Mouse (Mus musculus) heart, postnatal 10 days (tissue): ENCODE measurements around the gene 2900026A02Rik. TPM values are rescaled to one million over a fixed set of nuclear protein-coding genes. Genes with fewer than 3 reads are reported as not detected.

ENCODE experiments used
- DNase-seq, 2 experiments: peaks; one replicate each; pipeline ENCODE4 v3.0.0; 2021
- intact Hi-C: fragments of 180-260 bp; cut with DNase I; formaldehyde crosslinking; loops from one replicate; pipeline ENCODE4 v1.15.1; 2025
- total RNA-seq, 2 experiments: library from RNA; stranded (reverse); gene quantifications; 2 replicates each; pipeline ENCODE4 v1.2.3; 2021

The 2900026A02Rik gene
- total RNA-seq, 2 experiments from 2014 or later: 46.9 to 51.4 TPM

DNA sequence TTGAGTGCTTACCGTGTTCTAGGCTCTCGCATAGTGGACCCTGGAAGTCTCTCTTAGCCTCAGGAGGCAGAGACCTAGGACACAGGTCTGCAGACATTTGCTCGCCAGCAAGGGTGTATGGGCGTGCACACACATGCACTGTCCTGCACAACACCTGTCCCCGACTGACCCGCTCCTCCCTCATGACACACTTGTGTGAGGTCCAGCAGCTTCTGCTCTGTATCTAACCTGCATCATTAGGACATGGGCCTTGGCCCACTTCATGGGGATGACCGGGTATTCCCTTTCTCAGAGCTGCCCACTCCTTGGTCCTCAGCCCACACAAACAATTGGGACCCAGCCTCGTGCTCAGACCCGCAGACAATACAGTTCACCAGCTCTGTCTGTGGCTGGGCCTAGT, 140.0 kb downstream of the 2900026A02Rik start:
- DNase-seq: no peak
- intact Hi-C loops: no loop called here

DNA sequence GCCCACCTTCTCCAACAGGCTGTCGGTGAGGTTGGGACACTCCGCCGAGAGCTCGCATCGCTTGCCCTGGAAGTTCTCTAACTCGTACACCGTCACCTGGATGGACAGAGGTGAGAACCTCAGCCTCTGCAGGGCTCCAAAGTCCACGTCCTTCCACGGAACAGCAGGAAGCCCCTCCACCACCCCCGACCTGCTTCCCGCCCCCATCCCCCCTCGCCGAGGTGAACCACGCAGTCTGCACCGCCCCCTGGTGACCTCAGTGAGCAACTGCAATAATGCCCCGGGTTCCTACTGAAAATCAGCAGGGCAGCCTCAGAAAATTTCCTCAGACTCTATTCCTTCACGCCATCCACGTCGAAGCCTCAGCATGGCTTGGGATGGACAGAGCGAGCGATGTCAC, 141.3 kb downstream of the 2900026A02Rik start:
- DNase-seq: peak in 1 of 2 experiments; percentile 66
- intact Hi-C loops: loop anchor here (5.0 kb wide), 1 partner anchor 627 kb away; no protein-coding TSS in a partner anchor

DNA sequence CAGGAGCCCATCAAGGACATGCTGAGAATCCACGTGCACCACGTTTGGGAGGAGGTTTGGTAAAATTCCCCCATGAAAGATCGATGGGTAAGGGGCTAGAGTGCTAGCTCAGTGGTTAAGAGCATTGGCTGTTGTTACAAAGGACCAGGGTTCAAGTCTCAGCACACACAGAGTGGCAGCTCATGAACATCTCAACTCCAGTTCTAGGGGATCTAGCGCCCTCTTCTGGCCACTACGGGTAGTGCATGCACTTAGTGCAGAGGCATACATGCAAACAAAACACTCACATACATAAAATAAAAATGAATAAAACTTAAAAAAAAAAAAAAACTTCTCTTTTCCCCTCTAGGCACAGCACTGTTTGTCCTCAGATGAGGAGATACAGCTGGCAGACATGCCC, 142.3 kb downstream of the 2900026A02Rik start:
- intact Hi-C loops: loop anchor here (5.0 kb wide), 1 partner anchor 626 kb away; no protein-coding TSS in a partner anchor

DNA sequence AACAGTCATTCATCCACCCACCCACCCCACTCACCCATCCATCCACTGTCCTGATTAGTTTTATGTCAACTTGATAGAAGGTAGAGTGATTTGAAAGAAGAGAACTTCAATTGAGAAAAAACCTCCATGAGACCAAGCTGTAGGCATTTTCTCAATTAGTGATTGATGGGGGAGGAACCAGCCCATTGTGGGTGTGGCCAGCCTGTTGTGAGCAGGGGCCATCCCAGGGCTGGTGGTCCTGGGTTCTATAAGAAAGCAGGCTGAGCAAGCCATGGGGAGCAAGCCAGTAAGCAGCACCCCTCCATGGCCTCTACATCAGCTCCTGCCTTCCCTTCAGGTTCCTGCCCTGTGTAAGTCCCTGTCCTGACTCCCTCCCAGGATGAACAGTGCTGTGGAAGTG, 151.0 kb downstream of the 2900026A02Rik start, which contains the start of gene Crybb2:
Gene Crybb2 (minus strand): TSS at position 101 of the 400 bp plus-strand sequence.
- DNase-seq: no peak
- intact Hi-C loops: no loop called here

More for the DNA sequence above, 142.3 kb downstream of the 2900026A02Rik start:
- no peak for DNase-seq

DNA sequence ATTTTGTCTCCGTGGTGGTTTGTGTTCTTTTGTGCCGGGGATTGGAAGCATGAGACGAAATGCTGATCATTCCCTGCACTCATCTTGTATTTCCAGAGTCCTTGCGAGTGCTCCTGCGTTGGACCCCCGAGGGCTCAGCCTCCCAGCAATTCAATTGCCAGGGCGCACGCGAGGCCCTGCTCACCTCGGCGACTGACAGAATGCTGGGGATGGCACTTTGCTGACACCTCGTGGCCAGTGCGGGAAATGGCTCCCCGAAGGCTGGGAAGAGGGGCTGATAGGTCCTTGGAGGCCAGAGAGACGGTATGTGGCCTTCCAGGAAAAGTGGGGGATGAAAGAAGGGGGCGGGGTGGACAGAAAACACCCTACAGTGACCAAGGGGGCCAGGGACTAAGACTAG, 166.7 kb downstream of the 2900026A02Rik start:
- intact Hi-C loops: loop anchor here (1.0 to 5.0 kb wide), 3 partner anchors 117 to 183 kb away; no protein-coding TSS in a partner anchor
- DNase-seq: peak; percentile 82 to 90

DNA sequence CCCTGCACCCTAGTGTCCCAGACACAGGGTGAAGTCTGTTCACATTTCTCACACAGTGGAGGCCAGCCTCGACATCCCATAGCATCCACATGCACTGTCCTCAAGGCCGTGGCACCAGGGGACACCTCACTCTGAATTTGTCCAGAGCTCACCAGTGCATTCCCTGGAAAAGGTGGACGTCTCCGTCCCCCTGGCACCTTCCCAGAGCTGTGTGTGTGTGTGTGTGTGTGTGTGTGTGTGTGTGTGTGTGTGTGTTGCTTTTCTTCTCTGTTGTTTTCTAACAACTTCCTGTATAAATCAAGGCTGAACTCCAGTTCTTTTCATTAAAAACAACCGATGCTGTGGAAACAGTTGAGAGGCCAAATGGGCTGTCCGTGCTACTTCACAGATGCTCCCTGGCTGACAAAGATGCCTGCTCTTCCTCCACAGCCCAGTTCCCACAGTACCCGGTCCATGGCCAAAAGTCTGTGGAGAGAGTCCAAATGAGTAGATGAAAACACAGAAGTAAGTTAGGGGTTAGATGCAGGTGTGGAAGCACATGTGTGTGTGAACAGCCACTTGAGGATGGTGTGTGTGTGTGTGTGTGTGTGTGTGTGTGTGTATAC, 170.4 kb downstream of the 2900026A02Rik start:
- intact Hi-C loops: loop anchor here (5.0 kb wide), 1 partner anchor 113 kb away; no protein-coding TSS in a partner anchor
- DNase-seq: no peak

DNA sequence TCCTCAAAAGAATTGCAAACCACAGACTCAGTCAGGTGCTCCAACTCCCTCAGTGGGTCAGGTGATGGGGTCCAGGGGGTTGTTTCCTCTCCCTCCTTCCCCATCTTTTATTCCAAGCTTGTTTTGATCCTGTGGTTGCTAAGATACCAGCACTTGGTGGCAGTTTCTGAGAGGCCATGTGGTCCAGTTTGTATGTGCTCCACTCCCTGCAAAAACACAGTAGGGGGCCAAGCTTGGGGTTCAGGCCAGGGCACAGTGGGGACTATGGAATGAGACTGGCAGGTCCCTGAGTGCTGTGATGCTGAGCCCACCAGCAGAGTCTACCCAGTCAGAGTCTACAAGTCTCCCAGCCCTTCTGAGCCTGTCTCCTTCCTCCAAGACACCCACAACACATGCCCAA, 171.2 kb downstream of the 2900026A02Rik start:
- intact Hi-C loops: loop anchor here (5.0 kb wide), 1 partner anchor 113 kb away; no protein-coding TSS in a partner anchor
- DNase-seq: no peak

DNA sequence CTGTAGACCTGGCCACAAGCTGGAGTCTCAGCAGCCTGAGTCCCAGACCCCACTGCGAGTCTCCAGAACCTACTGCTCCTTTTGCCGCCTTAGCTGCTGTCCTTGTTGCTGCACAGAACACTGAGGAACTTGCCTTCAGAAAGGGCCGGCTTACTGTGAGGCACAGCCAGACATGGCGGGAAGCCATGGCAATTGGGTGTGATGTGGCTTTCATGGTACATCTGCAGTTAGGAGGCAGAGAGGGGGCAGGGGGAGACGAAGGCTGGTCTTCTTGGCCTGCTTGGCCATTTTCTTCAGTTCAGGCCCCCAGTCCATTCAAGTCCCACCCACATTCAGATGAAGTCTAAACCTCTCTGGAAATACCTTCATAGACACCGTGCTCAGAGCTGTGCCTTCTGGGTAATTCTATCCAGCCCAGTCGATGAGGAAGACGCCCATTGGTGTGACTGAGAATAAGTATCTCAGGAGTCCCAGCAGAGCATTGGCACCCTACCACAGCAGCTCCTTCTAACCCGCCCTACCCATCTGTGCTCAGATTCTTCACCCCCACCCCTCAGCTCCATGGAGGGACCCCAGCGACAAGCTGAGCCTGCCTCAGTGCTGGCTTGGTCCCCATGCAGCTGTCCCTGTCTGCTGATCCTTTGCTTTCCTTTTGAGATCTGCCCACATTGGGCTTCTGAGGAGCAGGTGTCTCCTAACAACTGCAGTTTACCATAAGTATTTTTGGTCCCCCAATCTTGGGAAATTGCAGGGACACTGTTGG, 175.3 kb downstream of the 2900026A02Rik start:
- intact Hi-C loops: no loop called here

DNA sequence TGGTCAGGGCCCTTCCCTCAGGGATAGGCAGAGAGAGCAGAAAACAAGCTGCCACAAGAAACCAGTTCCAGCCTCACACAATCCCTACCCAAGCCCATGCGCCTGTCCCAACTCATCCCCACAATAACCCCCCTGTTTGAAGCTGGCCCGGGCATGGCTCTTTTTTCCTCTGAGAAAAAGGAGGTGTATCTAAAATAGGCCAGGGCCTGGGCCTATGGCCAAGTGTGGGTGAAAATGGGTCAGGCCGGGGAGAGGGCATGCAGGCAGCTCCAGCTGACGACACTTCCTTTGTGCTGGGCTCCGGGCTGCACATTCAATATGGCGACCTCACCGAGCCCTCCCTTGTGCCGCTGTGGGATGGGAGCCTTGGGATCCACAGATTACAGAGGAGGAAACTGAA, 177.5 kb downstream of the 2900026A02Rik start:
- peak; percentile 54 to 60 for DNase-seq
- intact Hi-C loops: no loop called here

More for the DNA sequence above, 175.3 kb downstream of the 2900026A02Rik start:
- no peak for DNase-seq

DNA sequence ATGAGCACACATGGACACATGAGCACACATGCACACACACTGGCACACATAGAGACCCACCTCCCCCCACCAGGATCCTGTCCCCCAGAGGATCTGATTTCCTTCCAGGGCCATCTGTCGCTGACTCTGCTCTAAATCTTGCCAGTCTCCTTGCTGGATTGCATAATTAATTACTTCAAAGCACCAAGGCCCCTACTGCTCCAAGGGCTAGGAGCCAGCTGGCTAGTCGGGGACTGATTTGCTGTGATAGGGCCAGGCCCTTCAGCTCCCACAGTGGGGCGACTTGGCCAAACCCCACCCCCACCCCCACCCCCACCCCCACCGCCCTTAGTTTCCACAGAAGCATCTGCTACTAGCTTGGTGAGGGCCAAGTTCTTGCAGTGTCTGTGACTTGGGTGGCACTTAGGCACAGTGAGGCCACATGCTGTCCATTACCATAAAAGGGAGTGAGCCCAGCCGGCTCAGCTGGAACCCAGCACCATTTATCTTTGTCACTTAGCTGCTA, 179.4 kb downstream of the 2900026A02Rik start:
- no peak for DNase-seq
- intact Hi-C loops: no loop called here

DNA sequence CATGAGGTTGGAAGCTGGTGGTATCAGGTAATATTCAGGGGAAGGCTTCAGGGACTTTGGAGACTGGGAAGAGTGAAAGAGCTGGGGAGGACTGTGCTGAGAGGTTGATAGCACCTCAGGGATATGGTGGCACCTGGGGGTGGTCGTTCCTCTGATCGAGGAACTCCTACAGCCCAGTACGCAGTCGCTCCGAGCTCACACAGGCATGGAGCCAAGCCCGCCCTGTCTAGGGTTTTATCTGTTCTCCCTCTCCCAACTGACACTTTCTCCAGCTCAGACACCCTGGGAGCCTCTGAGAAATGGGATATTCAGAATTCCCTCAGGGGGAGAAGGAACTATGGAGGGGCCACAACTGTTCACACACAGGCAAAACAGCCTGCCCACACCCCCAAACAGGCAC, 180.3 kb downstream of the 2900026A02Rik start:
- intact Hi-C loops: no loop called here
- peak; percentile 41 to 42 for DNase-seq

DNA sequence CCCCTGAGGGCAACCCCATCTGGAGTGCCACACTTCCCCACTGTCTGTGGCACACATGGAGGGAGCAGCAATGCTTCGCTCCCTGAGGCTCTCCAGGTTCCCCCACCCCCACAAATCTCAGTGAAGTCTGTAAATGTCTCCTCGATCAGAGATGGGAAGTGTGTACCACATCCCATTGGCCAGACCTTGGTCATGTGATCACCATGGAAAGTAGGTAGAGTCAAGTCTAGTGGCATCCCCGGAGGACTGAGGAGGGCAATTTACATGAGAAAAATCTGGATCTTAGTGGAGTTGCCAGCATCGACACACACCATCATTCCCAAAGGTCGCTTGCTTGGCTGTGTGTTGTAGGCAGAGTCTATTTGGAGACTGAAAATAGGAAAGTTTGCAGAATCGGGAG, 182.4 kb downstream of the 2900026A02Rik start:
- no peak for DNase-seq
- intact Hi-C loops: no loop called here

Other genes starting within 250 kb of the 2900026A02Rik start
- gene Grk3, start 205.4 kb downstream of the 2900026A02Rik start, total RNA-seq: 10 to 100 TPM in 1 of 2 experiments, 1 to 10 TPM in 1; 9.1 to 17.6 TPM
- not detected for gene Crybb2, start 151.1 kb downstream of the 2900026A02Rik start, total RNA-seq
- gene Crybb3, start 139.7 kb downstream of the 2900026A02Rik start, total RNA-seq: 1 to 10 TPM; 2.0 to 2.1 TPM
- gene Tmem211, start 5.7 kb upstream of the 2900026A02Rik start, total RNA-seq: not detected
- gene Sgsm1, start 89.5 kb upstream of the 2900026A02Rik start, total RNA-seq: 1 to 10 TPM in 1 of 2 experiments, under 1 TPM in 1; 0.74 to 1.1 TPM
- gene Aym1, start 136.1 kb upstream of the 2900026A02Rik start, total RNA-seq: not detected